Mouse (Mus musculus) thymus, adult 2 months (tissue): ENCODE data around the gene Bcl11b.

ENCODE experiments used
- CTCF ChIP-seq: fragments of 200-500 bp; IDR thresholded peaks from 2 replicates; pipeline ENCODE4 v1.5.1; 2012; ENCODE audit warnings: mild to moderate bottlenecking, control low read depth, low read length, moderate library complexity, borderline replicate concordance; ENCODE audit not compliant: control insufficient read depth, poor library complexity, insufficient read depth; ENCODE audit errors: extremely low read depth
- POLR2A ChIP-seq: fragments of 200-500 bp; IDR thresholded peaks from 2 replicates; pipeline ENCODE4 v1.6.1; 2012; ENCODE audit warnings: mild to moderate bottlenecking, low read length, control low read depth, moderate library complexity; ENCODE audit not compliant: control insufficient read depth, poor library complexity, insufficient read depth; ENCODE audit errors: extremely low read depth

- TF ChIP-seq POLR2A: no peak
- TF ChIP-seq CTCF: no peak
Measured at GRCm38 (mm10) chr12:107926074-107926855, 77.1 kb downstream of the Bcl11b start.
